Mouse (Mus musculus): ENCODE results near the gene Tstd1.

The Tstd1 gene

GRCm38 (mm10) chr1:171418660-171419059 lies at the start of gene Tstd1:
Gene Tstd1 (plus strand): TSS chr1:171418872.
- no peak for DNase-seq (ENCODE audit: low spot score)

DNA sequence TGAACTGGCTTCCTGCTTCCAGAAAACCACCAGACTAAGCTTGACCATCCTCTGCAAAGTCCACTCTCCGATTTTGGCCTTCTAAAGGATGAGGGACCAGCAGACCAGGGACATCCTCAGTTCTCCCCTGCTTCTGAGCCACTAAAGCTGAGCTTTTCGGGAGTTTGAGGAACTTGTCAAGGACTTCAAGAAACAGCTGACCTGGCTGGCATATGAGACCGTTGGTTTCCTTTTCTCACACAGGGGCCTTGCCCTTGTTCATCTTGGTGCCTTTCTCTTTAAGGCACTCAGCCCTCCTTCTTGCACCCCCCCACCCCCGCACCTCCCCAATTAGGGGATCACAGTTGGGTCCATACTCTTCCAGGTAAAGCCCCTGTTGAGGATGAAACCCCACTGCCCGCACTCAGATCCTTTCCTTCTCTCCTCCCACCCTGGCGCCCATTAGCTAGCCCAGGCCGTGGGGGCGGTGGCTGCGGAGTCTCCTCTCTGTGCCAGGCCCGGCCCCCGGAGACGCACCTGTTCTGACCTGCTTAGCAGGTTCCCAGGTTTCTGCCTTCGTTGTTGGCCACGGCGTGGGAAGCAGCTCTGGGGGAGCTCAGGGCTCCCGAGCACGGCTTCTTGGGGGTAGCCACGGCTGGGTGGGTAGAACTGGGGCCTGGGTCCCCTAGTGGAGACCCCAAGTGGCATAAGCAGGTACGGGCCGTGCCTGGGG lies 48.7 kb upstream of the Tstd1 start, which contains the start of gene Nectin4:
Gene Nectin4, plus strand, starts transcription at position 255 of the 712 bp plus-strand sequence.
- no peak for DNase-seq (ENCODE audit: low spot score)

GRCm38 (mm10) chr1:171372880-171373279 lies 45.8 kb upstream of the Tstd1 start:
- no peak for DNase-seq (ENCODE audit: low spot score)

DNA sequence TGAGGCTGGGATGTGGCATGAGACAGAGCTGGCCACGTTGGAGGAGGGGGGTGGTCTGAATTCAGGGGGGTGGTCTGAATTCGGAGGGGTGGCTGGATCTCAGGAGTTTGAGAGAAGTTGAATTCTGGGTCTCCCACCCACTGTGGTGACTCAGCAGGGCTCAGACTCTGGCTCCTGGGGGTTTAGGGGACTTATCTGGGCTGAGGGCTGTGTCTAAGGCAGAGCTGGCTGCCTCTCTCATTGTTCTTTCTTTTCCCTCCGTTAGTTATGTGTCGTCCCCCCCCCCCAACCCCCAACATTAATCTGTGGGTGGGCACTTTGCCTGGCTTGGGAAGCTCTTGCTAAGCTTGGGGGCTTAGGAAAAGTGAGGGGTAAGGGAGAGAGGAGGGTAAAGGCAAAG lies 44.7 kb upstream of the Tstd1 start:
- DNase-seq (ENCODE audit: low spot score) = no peak

DNA sequence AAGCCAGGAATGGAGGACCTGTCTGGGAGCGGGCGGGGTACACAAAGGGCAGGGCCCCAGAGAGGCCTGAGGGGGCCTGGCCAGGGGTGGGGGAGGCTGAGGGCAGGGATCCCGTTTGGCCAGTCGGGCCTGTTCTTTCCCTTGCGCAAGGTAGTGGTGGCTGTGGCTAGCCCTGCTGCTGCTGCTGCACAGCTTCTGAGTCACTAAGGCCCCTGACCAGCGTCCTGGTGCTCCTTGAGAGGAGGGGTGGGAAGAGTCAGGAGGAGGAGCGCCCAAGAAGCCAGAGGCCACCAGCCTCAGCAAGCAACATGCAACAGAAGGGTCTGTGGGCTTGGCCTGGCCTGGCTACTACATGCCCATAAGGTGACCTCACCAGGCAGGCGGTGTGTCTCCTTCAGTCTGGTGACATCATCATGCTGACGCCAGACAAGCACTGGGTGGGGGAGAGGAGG lies 43.0 kb upstream of the Tstd1 start:
- no peak for DNase-seq (ENCODE audit: low spot score)

GRCm38 (mm10) chr1:171378298-171378697 lies 40.4 kb upstream of the Tstd1 start:
- no peak for DNase-seq (ENCODE audit: low spot score)

DNA sequence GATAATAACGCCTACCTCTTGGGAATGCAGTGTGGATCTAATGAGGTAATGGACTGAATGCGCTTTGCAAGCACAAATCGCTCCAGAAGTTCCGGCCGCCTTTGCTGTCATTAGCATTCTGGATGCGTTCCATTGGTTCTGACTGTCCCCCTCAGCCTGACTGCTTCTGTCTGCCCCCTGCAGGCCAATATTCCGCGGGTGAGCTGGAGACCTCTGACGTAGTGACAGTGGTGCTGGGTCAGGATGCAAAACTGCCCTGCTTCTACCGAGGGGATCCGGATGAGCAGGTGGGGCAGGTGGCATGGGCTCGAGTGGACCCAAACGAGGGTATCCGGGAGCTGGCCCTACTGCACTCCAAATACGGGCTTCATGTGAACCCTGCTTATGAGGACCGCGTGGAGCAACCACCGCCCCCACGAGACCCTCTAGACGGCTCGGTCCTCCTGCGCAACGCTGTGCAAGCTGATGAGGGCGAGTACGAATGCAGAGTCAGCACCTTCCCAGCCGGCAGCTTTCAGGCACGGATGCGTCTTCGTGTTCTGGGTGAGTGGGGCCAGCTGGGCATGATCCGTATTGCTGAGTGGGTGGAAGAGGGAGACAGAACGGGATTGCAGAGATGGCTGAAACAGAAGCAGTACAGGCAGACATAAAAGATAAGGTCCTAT lies 38.6 kb upstream of the Tstd1 start:
- DNase-seq (ENCODE audit: low spot score) = peak; percentile 85

DNA sequence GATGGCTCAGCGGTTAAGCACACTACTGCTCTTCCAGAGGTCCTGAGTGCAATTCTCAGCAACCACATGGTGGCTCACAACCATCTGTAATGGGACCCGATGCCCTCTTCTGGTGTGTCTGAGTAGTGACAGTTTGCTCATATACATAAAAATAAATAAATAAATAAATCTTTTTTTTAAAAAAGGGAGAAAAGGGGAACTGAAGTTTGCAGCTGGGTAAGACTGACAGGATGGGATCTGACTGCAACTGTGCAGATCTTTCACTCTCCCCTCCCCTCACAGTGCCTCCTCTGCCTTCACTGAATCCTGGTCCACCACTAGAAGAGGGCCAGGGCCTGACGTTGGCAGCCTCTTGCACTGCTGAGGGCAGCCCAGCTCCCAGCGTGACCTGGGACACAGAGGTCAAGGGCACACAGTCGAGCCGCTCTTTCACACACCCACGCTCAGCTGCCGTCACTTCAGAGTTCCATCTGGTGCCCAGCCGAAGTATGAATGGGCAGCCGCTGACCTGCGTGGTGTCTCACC lies 36.5 kb upstream of the Tstd1 start:
- no peak for DNase-seq (ENCODE audit: low spot score)

DNA sequence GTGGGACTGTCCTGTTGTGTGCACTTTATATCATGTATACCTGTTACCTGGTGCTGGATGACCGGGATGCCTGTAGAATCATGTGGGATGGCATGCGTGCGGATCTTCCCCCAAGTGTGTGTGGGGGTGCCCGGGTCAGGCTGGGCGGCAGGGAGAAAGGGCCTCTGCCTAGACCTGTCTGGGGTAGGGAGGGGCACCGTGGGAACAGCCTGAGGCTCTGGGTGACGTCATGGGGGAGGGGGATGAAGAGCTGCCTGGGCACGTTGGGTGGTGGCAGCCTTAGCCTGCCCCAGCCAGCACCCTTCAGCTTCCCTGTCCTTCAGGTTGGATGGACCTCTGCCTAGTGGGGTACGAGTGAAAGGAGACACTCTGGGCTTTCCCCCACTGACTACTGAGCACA lies 34.3 kb upstream of the Tstd1 start:
- no peak for DNase-seq (ENCODE audit: low spot score)

- no peak for DNase-seq (ENCODE audit: low spot score)
Measured at GRCm38 (mm10) chr1:171385171-171385570, 33.5 kb upstream of the Tstd1 start.

DNA sequence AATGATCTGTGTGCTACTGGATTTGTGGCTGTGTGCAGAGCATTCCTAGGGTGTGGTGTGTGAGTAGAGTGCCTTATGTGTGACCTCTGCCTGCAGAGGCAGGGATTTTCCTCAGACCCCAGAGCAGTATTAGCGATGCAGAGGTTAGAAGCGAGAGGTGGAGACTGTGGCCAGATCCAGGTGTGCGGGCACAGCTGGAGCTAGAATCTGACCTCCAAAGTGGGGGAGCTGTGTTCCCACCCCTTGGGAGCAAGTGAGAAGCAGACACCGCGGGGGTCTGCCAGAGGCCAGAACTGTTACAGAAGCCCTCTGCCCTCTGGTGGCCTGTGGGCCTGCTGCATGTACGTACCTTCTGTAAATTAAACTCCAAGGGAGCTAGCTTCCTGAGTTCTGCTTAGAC lies 31.6 kb upstream of the Tstd1 start:
- peak; percentile 72 for DNase-seq (ENCODE audit: low spot score)

DNA sequence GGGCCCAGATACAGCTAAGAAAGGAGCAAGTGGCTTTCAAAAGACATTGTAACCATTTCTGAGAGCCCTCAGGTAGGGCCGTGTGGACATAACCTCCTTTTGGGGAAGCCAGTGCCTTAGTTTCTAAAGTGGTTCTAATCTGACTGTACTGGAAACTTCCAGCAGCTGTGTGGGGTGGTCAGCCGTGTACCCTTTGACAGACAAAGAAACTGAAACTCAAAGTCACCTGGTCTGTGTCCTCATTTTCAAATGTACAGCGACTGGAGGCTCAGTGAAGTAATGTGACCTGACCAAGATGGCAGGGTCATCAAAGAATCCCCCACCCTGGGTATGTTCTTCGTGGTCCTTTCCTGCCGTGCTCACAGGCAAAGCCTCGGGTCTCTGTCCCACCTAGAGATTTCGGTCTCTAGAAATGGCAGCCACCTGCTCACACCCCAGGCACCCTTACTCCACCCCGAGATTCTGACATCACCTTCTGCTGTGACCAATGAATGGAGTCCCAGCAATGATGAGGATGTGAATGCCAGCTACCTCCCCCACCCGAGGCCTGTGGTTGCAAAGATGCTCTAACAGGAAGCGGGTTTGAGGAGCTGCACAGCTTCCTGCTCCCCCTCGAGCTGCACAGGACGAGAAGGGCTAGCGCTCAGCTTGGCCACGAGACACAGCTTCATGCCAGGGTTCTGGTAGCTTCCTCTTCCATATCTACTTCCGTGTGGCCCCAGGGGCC lies 30.1 kb upstream of the Tstd1 start, which contains the start of gene Arhgap30:
Gene Arhgap30, plus strand, starts transcription at position 579 of the 727 bp plus-strand sequence.
- no peak for DNase-seq (ENCODE audit: low spot score)

DNA sequence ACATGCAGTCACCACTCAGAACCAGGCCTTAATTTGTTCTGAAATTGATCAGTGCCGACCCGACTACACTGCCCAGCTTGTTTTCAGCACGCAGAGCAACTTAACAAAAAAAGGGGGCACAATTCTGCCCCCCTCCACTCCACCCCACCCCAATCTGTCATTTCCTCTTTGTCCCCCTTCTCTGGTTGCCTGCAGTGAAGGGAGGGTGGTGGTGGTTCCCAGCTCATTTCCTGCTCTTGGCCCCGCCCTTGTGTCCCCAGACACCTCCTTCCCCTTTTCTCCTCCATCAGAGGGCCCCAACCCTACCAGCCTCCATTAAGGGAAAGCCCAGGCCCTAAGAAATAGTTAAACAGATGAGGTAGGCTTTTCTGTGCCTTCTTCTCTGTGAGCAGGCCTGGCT lies 28.6 kb upstream of the Tstd1 start:
- DNase-seq (ENCODE audit: low spot score) = no peak

- DNase-seq (ENCODE audit: low spot score) = no peak
Measured at GRCm38 (mm10) chr1:171401821-171402220, 16.9 kb upstream of the Tstd1 start.

GRCm38 (mm10) chr1:171402991-171403390 lies 15.7 kb upstream of the Tstd1 start:
- no peak for DNase-seq (ENCODE audit: low spot score)

- DNase-seq (ENCODE audit: low spot score) = no peak
Measured at GRCm38 (mm10) chr1:171407263-171407662, 11.4 kb upstream of the Tstd1 start.

DNA sequence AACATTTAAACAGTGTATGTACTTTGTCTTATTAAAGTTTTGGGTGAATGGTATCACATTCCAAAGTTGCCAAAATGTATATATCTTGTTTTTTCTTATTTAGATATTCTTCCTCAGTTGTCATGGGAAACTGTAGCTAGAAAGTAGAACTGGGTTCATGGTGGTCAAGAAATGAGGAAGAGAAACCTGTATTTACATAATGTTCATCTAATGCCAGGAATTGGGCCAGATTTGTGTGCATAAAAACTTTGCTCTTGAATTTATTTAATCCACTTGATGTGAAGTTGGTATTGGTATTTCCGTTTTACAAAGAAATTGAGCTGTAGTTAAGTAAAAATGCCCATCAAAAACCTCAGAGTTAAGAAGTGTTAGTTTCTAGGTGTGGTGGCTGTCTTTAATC lies 8.4 kb upstream of the Tstd1 start:
- peak; percentile 4 for DNase-seq (ENCODE audit: low spot score)

DNA sequence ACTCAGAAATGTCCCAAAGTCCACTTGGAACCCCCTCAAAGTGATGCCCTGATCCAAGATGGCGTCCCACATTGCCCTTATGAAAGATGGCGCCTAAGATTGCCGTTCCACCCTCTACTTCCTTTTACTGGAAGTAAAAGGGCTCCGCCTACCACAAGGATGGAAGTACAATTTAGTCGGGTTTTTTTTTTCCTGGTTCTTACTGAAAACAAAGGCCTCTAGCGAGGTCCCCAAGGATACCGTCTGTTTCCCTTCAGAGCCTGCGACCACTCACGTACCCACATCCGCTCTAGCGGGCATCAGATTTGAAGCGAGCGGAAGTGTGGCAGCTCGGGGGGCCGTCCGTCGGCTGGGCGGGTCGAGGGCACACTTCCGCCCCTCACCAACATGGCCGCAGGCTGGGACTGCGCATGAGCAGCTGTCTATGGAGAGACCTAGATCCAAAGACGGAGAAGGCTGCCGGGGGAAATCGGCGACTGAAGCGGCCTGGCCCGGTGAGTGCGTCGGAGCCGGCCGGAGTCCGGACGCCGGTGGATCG lies 7.7 kb upstream of the Tstd1 start, which contains the start of gene Usf1:
Gene Usf1, plus strand, starts transcription at position 367 of the 538 bp plus-strand sequence.
- peak; percentile 97 for DNase-seq (ENCODE audit: low spot score)

DNA sequence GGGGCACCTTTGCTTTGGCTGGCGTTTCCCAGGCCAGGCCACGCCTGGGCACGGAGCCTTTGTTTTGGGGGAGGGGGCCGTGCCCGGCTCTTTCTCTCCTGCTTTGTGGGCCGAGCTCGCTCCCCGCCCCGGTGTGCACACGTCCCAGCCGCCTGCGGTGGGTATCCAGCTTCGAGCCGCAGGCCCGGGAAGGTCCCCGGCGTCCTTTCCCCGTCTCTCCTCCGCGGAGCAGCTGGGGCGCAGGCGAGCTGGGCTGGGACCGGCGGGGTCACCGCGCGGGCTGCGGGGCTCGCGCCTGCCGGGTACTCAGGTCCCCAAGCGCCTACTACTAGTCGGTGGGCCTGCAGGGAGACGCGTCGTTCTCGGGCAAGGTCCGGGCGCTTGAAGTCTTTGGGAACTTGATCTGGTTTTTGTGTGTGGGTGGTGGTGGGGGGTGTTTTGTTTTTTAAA lies 7.2 kb upstream of the Tstd1 start:
- no peak for DNase-seq (ENCODE audit: low spot score)

DNA sequence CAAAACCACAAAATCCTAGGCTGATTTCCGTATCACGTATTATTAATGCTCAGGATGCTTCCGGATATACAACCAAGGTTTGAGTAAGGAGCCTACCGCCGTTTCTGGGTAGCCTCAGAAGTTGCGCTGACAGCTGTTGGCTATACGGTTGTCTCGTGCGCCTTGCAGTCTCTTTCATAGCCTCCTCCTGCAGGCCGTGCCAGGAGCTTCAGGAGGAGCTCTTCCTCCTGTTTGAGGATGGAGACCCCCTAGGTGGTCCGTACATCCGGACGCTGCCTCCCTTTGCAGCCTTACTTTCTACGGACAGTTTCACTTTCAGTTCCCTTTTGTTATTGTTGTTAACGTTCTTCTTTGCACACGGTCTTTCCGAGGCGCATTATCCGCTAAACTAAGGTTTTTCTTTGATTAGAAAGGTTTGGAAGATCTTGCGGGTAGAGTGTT lies 6.7 kb upstream of the Tstd1 start:
- DNase-seq (ENCODE audit: low spot score) = peak; percentile 78

- DNase-seq (ENCODE audit: low spot score) = peak; percentile 65
Measured at GRCm38 (mm10) chr1:171412446-171412845, 6.2 kb upstream of the Tstd1 start.

GRCm38 (mm10) chr1:171413608-171414007 lies 5.1 kb upstream of the Tstd1 start:
- DNase-seq (ENCODE audit: low spot score) = no peak

Measured in embryo, embryonic 10.5 days (tissue).